Mouse (Mus musculus) lung, embryonic 16.5 days (tissue): ENCODE measurements around the gene Hsd17b13. TPM values are rescaled to one million over a fixed set of nuclear protein-coding genes. Genes with fewer than 3 reads are reported as not detected.

Source experiments
- ATAC-seq: fragments of 200-750 bp; cut with Nextera tagmentation; 2 replicates; pipeline ENCODE4 v1.8.0; 2017; ENCODE audit warnings: low read depth, mild to moderate bottlenecking, moderate library complexity
- H3K27ac ChIP-seq: fragments of 300-500 bp; sonication (generic); 2 replicates; pipeline ENCODE4 v1.5.1; 2014; ENCODE audit warnings: mild to moderate bottlenecking, control low read depth, low read length
- H3K27me3 ChIP-seq: fragments of 300-500 bp; sonication (generic); 2 replicates; pipeline ENCODE4 v1.6.1; 2014; ENCODE audit warnings: low read depth, low read length, mixed read lengths; ENCODE audit not compliant: control insufficient read depth, insufficient read depth
- H3K36me3 ChIP-seq: fragments of 300-500 bp; sonication (generic); 2 replicates; pipeline ENCODE4 v1.6.1; 2014; ENCODE audit warnings: low read length; ENCODE audit not compliant: control insufficient read depth, insufficient read depth
- H3K4me1 ChIP-seq: fragments of 300-500 bp; sonication (generic); replicated peaks from 2 replicates; pipeline ENCODE4 v1.6.1; 2014; ENCODE audit warnings: low read length, mixed read lengths; ENCODE audit not compliant: control insufficient read depth, insufficient read depth
- H3K4me2 ChIP-seq: fragments of 300-500 bp; sonication (generic); 2 replicates; pipeline ENCODE4 v1.6.1; 2014; ENCODE audit warnings: low read depth, low read length, control low read depth
- H3K4me3 ChIP-seq: fragments of 300-500 bp; sonication (generic); 2 replicates; pipeline ENCODE4 v1.5.1; 2014; ENCODE audit warnings: mild to moderate bottlenecking, low read length, control low read depth
- H3K9ac ChIP-seq: fragments of 300-500 bp; sonication (generic); 2 replicates; pipeline ENCODE4 v1.6.1; 2014; ENCODE audit warnings: low read length, control low read depth
- H3K9me3 ChIP-seq: fragments of 300-500 bp; sonication (generic); 2 replicates; pipeline ENCODE4 v1.6.1; 2016; ENCODE audit warnings: low read length; ENCODE audit not compliant: control insufficient read depth
- WGBS: fragments of 180-500 bp; shearing (Covaris S2); extraction: QIAGEN DNeasy Blood & Tissue Kit; methylation state at CpG from one replicate; pipeline ENCODE4 v1.1.7; 2014; 5-methylcytosine and 5-hydroxymethylcytosine counted together
- polyA plus RNA-seq: library from polyadenylated mRNA; unstranded; fragments of >200 nt; fragmentation: Nextera tagmentation; extraction: Ambion mirVana; gene quantifications from 2 replicates; pipeline ENCODE4 v1.2.1, GENCODE M21; 2015

Gene Hsd17b13
- polyA plus RNA-seq, 1 experiment from 2014 or later, result 0.19 TPM

DNA sequence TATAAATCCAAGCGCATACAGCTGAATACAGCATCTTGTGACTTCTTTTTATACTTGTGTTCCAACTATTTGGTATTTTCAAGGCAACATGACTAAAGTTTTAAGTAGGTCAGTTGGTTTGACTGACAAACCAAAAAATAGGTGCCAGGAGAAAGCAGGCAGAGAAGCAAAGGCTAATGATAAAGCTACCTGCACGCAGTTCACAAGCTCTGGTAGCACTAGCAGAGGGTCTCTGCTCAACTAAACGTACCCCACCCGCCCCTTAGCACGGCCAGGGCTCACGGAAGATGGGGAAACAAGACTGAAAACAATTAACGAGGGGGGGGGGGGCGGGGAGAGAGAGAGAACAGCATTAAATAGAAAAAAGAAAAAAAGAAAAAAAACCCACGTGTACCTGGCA lies 67.1 kb downstream of the Hsd17b13 start:
- Histone ChIP-seq H3K4me2 (peak overlapping the region; percentile 77), H3K36me3 (no peaks in the 10 kb centered on the region), H3K9ac (peak overlapping the region; percentile 87), H3K4me1 (peaks cover 12% of the 10 kb centered on the region; the same call in 1 of the 2 replicates), H3K9me3 (no peaks in the 10 kb centered on the region), H3K4me3 (peak overlapping the region; percentile 85), H3K27me3 (peaks cover 3% of the 10 kb centered on the region), H3K27ac (no peak overlapping the region)
- WGBS, result 15% methylated on average over 8 of the region's 9 CpGs
- no peak for ATAC-seq

DNA sequence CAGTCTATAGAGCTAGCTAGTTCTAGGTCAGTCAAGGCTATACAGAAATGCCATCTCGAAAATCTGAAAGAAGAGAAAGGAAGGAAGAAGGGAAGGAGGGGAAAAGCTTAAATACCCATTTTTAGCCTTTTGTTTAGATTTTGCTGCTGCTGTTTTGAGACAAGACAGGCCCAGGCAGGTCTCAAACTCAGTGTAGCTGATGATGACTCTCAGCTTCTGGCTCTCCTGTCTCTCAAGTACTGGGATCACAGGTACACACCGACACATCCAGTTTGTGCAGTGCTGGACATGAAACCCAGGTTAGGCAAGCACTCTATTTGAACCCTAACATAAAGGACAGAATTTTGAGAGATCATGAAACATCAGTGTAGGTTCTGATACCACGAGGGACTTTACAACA lies 67.7 kb downstream of the Hsd17b13 start:
- H3K27ac ChIP-seq, result no peak overlapping the region
- ATAC-seq, result no peak
- 76% methylated on average over 3 of the region's 3 CpGs for WGBS
- H3K27me3 ChIP-seq, result peaks cover 3% of the 10 kb centered on the region
- no peaks in the 10 kb centered on the region for H3K9me3 ChIP-seq
- no peak overlapping the region for H3K4me3 ChIP-seq
- H3K4me1 ChIP-seq, result peaks cover 12% of the 10 kb centered on the region; the same call in 1 of the 2 replicates
- H3K4me2 ChIP-seq, result no peak overlapping the region
- no peaks in the 10 kb centered on the region for H3K36me3 ChIP-seq
- H3K9ac ChIP-seq, result no peak overlapping the region

DNA sequence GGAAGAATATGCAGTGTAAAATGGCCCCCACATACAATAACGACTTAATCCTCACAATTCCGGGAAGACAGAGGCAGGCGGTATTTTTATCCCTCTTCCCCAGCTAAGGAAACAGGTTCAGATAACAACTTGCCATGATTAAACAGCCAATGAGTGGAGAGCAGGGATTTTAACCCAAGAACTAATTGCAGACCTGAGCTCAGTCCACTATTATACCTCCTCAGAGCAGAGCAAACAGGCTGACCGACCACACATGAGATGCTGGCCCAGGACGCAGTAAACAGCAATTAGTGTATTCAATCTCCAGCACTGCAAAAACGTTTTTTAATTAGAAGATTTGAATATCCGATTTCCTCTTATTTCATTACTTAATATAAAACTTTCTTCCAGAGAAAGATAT lies 68.4 kb downstream of the Hsd17b13 start:
- no peak overlapping the region for H3K4me2 ChIP-seq
- WGBS, result 59% methylated on average over 7 of the region's 7 CpGs

DNA sequence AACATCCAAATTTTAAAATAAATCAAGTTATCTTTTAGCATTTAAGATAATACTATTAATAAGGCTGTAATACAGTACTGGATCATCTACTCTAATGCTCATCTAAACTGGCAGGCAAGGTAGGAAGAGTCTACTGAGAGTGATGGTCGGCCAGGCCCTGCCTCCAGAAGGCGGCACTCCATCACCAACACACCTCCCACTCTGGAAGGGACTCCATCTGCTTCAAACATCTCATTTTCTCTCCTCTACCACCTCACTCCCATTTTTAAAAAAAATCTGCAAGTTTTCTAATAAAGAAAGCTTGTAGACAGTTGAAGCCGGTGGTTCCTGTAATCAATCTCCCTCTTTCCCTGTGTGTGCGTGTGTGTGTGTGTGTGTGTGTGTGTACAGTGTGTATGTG lies 69.4 kb downstream of the Hsd17b13 start:
- ATAC-seq, result no peak
- H3K27me3 ChIP-seq, result peaks cover 3% of the 10 kb centered on the region; the same call in 1 of the 2 replicates
- 79% methylated on average over 4 of the region's 4 CpGs for WGBS

More for the DNA sequence above, 68.4 kb downstream of the Hsd17b13 start:
- Histone ChIP-seq H3K27ac (no peak overlapping the region), H3K4me1 (peaks cover 12% of the 10 kb centered on the region; the same call in 1 of the 2 replicates), H3K27me3 (peaks cover 3% of the 10 kb centered on the region), H3K9me3 (no peaks in the 10 kb centered on the region), H3K36me3 (no peaks in the 10 kb centered on the region), H3K9ac (no peak overlapping the region), H3K4me3 (no peak overlapping the region)
- no peak for ATAC-seq

DNA sequence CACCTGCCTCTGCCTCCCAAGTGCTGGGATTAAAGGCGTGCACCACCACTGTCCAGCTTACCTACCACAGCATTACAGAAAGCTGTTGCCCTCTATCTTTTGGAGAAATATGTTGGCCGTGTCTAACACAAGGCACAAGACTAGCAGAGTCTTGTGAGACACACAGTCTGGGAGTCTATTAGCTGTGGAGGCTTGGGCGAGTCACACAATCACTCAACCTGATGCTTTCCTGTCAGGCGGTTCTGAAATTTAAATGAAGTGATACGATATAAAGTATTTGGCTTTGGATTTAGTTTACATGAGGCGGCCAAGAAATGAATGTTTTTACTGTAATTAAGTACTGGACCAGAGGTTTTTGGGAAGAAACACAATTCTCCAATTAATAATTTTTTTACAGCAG lies 71.0 kb downstream of the Hsd17b13 start:
- no peak overlapping the region for H3K4me3 ChIP-seq
- 41% methylated on average over 6 of the region's 6 CpGs for WGBS

More for the DNA sequence above, 69.4 kb downstream of the Hsd17b13 start:
- H3K27ac ChIP-seq, result no peak overlapping the region
- H3K9ac ChIP-seq, result no peak overlapping the region
- no peaks in the 10 kb centered on the region for H3K9me3 ChIP-seq
- no peak overlapping the region for H3K4me3 ChIP-seq
- H3K4me1 ChIP-seq, result peaks cover 12% of the 10 kb centered on the region; the same call in 1 of the 2 replicates
- H3K4me2 ChIP-seq, result no peak overlapping the region
- H3K36me3 ChIP-seq, result no peaks in the 10 kb centered on the region

More for the DNA sequence above, 71.0 kb downstream of the Hsd17b13 start:
- Histone ChIP-seq H3K9me3 (no peaks in the 10 kb centered on the region), H3K9ac (no peak overlapping the region), H3K27ac (no peak overlapping the region), H3K36me3 (no peaks in the 10 kb centered on the region), H3K4me2 (no peak overlapping the region), H3K27me3 (peaks cover 3% of the 10 kb centered on the region; the same call in 1 of the 2 replicates), H3K4me1 (peaks cover 12% of the 10 kb centered on the region; the same call in 1 of the 2 replicates)
- ATAC-seq, result peak; percentile 65

Other genes starting within 250 kb of the Hsd17b13 start
- gene Klhl8, start 66.2 kb downstream of the Hsd17b13 start, polyA plus RNA-seq, result 11.1 and 11.3 TPM in 2 replicates
- gene Hsd17b11, start 44.5 kb upstream of the Hsd17b13 start, polyA plus RNA-seq, result 5.3 and 6.2 TPM in 2 replicates
- gene Nudt9, start 68.9 kb upstream of the Hsd17b13 start, polyA plus RNA-seq, result 58.6 and 60.8 TPM in 2 replicates
- not detected in 2 replicates for gene Gm17660, start 100.2 kb upstream of the Hsd17b13 start, polyA plus RNA-seq
- 433 and 435 TPM in 2 replicates for gene Sparcl1, start 136.3 kb upstream of the Hsd17b13 start, polyA plus RNA-seq
- gene Dspp, start 193.3 kb upstream of the Hsd17b13 start, polyA plus RNA-seq, result 0.06 TPM in 1 of 2 replicates, not detected in the other
- gene Dmp1, start 225.2 kb upstream of the Hsd17b13 start, polyA plus RNA-seq, result 0.55 and 4.7 TPM in 2 replicates